Mouse (Mus musculus): ENCODE data around the gene Magi3. TPM values are rescaled to one million over a fixed set of nuclear protein-coding genes. Genes with fewer than 3 reads are reported as not detected.
A peak's percentile ranks its signal among the peaks of the same experiment; 100 is the strongest.

Gene Magi3
- polyA plus RNA-seq, 1 experiment from 2014 or later: 6.6 TPM

DNA sequence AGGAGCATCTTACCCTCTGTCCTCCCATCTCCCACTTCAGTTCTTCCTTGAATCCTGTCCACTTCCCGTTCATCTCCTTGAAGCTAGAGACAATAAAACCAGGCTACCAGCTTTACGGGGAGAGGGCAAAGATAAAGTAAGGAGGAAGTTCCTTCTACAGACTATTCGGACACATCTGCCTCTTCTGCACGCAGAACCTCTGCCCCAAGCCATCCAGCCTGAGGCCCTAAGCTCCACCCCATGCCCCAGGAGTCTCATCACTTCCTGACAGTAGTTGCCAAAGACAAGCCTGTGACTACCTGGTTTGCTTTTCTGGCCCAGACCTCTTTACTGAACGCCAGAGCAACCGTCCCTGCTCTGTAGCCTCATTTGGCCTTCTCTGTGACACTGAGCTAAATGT lies 23.8 kb upstream of the Magi3 start:
- no peak overlapping the region for H3K4me2 ChIP-seq (ENCODE audit: low read depth, low read length)
- no peak overlapping the region for H3K9ac ChIP-seq (ENCODE audit: low read depth, low read length)
- no peaks in the 10 kb centered on the region for H3K27me3 ChIP-seq (replicated peaks; ENCODE audit: control insufficient read depth, insufficient read depth, low read length)
- no peaks in the 10 kb centered on the region for H3K9me3 ChIP-seq (ENCODE audit: control insufficient read depth, low read length)
- no peak overlapping the region for H3K4me3 ChIP-seq (ENCODE audit: low read length)
- WGBS: 68% methylated on average over 6 of the region's 6 CpGs
- H3K36me3 ChIP-seq (ENCODE audit: control insufficient read depth, insufficient read depth, low read length): no peaks in the 10 kb centered on the region
- ATAC-seq: peak; percentile 80
- peak overlapping the region; percentile 61 for H3K27ac ChIP-seq (ENCODE audit: low read length)
- H3K4me1 ChIP-seq (ENCODE audit: control insufficient read depth, insufficient read depth, low read length): no peaks in the 10 kb centered on the region

GRCm38 (mm10) chr3:104239785-104240184 lies 19.6 kb upstream of the Magi3 start:
- Histone ChIP-seq H3K4me3 (ENCODE audit: low read length) (no peak overlapping the region), H3K36me3 (ENCODE audit: control insufficient read depth, insufficient read depth, low read length) (no peaks in the 10 kb centered on the region), H3K4me2 (ENCODE audit: low read depth, low read length) (no peak overlapping the region), H3K9me3 (ENCODE audit: control insufficient read depth, low read length) (peaks cover 3% of the 10 kb centered on the region; the same call in 1 of the 2 replicates), H3K4me1 (ENCODE audit: control insufficient read depth, insufficient read depth, low read length) (0 out of 2 replicates have a peak, but pooled peaks cover 4% of the 10 kb centered on the region), H3K27ac (ENCODE audit: low read length) (no peak overlapping the region), H3K9ac (ENCODE audit: low read depth, low read length) (no peak overlapping the region), H3K27me3 (replicated peaks; ENCODE audit: control insufficient read depth, insufficient read depth, low read length) (no peaks in the 10 kb centered on the region)
- WGBS: 90% methylated on average over 2 of the region's 2 CpGs
- no peak for ATAC-seq

DNA sequence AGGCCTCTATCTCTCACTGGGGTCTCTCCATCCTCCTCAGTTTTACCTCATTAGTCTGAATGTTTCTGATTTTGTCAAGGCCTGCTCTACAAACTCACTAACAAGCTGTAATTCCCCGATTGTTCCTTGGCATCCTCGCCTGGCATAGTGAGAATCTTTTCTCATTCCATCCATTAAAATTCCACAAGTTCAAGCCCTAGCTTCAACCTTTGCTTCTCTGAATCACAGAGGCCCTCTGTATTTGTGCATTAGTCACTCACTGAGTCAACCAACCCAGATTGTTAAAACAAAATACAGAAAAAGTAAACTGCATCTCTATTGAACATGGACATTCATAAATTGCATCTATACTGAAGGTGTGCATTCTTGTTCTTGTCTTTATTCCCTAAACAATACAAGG lies 19.2 kb upstream of the Magi3 start:
- WGBS: 76% methylated on average over 2 of the region's 2 CpGs
- no peak for ATAC-seq

GRCm38 (mm10) chr3:104237846-104238440 lies 17.8 kb upstream of the Magi3 start:
- H3K4me3 ChIP-seq (ENCODE audit: low read length): no peak overlapping the region
- peaks cover 3% of the 10 kb centered on the region; the same call in 1 of the 2 replicates for H3K9me3 ChIP-seq (ENCODE audit: control insufficient read depth, low read length)
- H3K36me3 ChIP-seq (ENCODE audit: control insufficient read depth, insufficient read depth, low read length): no peaks in the 10 kb centered on the region
- ATAC-seq: no peak
- H3K9ac ChIP-seq (ENCODE audit: low read depth, low read length): no peak overlapping the region
- no peak overlapping the region for H3K27ac ChIP-seq (ENCODE audit: low read length)
- peaks cover 8% of the 10 kb centered on the region for H3K4me1 ChIP-seq (ENCODE audit: control insufficient read depth, insufficient read depth, low read length)
- H3K27me3 ChIP-seq (replicated peaks; ENCODE audit: control insufficient read depth, insufficient read depth, low read length): no peaks in the 10 kb centered on the region
- no peak overlapping the region for H3K4me2 ChIP-seq (ENCODE audit: low read depth, low read length)
- 50% methylated on average over 10 of the region's 10 CpGs for WGBS

More for the DNA sequence above, 19.2 kb upstream of the Magi3 start:
- Histone ChIP-seq H3K9me3 (ENCODE audit: control insufficient read depth, low read length) (peaks cover 3% of the 10 kb centered on the region; the same call in 1 of the 2 replicates), H3K9ac (ENCODE audit: low read depth, low read length) (no peak overlapping the region), H3K27ac (ENCODE audit: low read length) (no peak overlapping the region), H3K4me2 (ENCODE audit: low read depth, low read length) (no peak overlapping the region), H3K4me1 (ENCODE audit: control insufficient read depth, insufficient read depth, low read length) (0 out of 2 replicates have a peak, but pooled peaks cover 4% of the 10 kb centered on the region), H3K27me3 (replicated peaks; ENCODE audit: control insufficient read depth, insufficient read depth, low read length) (no peaks in the 10 kb centered on the region), H3K4me3 (ENCODE audit: low read length) (no peak overlapping the region), H3K36me3 (ENCODE audit: control insufficient read depth, insufficient read depth, low read length) (no peaks in the 10 kb centered on the region)

- Histone ChIP-seq H3K9me3 (ENCODE audit: control insufficient read depth, low read length) (peaks cover 3% of the 10 kb centered on the region; the same call in 1 of the 2 replicates), H3K4me1 (ENCODE audit: control insufficient read depth, insufficient read depth, low read length) (peaks cover 8% of the 10 kb centered on the region), H3K27ac (ENCODE audit: low read length) (no peak overlapping the region), H3K4me3 (ENCODE audit: low read length) (no peak overlapping the region), H3K36me3 (ENCODE audit: control insufficient read depth, insufficient read depth, low read length) (no peaks in the 10 kb centered on the region), H3K4me2 (ENCODE audit: low read depth, low read length) (no peak overlapping the region), H3K27me3 (replicated peaks; ENCODE audit: control insufficient read depth, insufficient read depth, low read length) (no peaks in the 10 kb centered on the region), H3K9ac (ENCODE audit: low read depth, low read length) (no peak overlapping the region)
- no peak for ATAC-seq
- 86% methylated on average over 2 of the region's 2 CpGs for WGBS
These were observed 15.9 kb upstream of the Magi3 start for GRCm38 (mm10) chr3:104236029-104236428.

GRCm38 (mm10) chr3:104235099-104235498 lies 14.9 kb upstream of the Magi3 start:
- WGBS: 95% methylated on average over 5 of the region's 5 CpGs
- H3K4me1 ChIP-seq (ENCODE audit: control insufficient read depth, insufficient read depth, low read length): peaks cover 8% of the 10 kb centered on the region
- H3K4me2 ChIP-seq (ENCODE audit: low read depth, low read length): no peak overlapping the region
- no peaks in the 10 kb centered on the region for H3K27me3 ChIP-seq (replicated peaks; ENCODE audit: control insufficient read depth, insufficient read depth, low read length)
- H3K36me3 ChIP-seq (ENCODE audit: control insufficient read depth, insufficient read depth, low read length): no peaks in the 10 kb centered on the region
- peaks cover 3% of the 10 kb centered on the region; the same call in 1 of the 2 replicates for H3K9me3 ChIP-seq (ENCODE audit: control insufficient read depth, low read length)
- no peak overlapping the region for H3K9ac ChIP-seq (ENCODE audit: low read depth, low read length)
- no peak overlapping the region for H3K27ac ChIP-seq (ENCODE audit: low read length)
- H3K4me3 ChIP-seq (ENCODE audit: low read length): no peak overlapping the region
- no peak for ATAC-seq

DNA sequence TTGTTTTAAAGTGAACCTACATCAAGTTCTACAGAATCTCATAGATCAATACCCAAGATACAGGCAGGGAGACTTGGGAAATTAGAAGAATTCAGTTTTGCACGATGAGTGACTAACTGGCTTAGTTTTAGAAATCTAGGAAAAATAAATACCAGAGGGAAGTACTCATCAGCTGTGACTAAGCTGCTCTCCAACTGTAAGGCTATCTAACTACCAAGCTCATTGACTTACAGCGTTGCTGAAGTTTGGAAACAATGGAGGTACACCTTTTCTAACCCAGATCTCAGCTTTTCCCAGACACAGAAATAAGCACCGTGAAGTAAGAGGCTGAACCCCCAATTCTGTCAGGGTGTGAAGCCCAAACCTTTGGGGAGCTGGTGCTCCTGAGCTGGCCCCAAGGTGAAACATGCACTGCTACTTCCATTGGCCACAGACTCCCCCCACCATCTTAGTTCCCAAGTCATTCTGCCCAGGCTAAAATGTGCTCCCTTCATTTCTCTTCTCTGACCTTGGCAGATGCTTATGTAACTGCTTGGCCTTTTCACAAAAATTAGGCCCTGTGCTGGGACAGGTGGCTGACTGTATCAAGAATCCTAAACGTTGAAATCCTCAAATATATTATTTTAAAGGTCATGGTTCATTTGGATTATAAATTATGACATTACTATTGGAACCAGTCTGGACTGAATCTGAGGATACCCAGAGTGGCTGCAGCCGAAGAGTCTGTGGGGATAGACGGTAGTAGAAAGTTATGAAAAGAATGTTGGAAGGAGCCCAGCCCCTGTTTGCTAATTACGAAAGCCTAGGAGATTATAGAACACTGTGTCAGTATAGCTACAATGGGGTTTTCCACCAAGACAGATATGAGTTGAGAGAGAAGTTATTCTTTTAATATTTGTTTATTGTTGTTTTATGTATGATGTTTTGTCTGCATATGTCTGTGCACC lies 13.5 kb upstream of the Magi3 start:
- 48% methylated on average over 7 of the region's 7 CpGs for WGBS
- ATAC-seq: no peak
- no peak overlapping the region for H3K4me3 ChIP-seq (ENCODE audit: low read length)
- H3K4me2 ChIP-seq (ENCODE audit: low read depth, low read length): no peak overlapping the region
- no peak overlapping the region for H3K27ac ChIP-seq (ENCODE audit: low read length)
- H3K36me3 ChIP-seq (ENCODE audit: control insufficient read depth, insufficient read depth, low read length): no peaks in the 10 kb centered on the region
- no peak overlapping the region for H3K9ac ChIP-seq (ENCODE audit: low read depth, low read length)
- H3K9me3 ChIP-seq (ENCODE audit: control insufficient read depth, low read length): peaks cover 2% of the 10 kb centered on the region; the same call in 1 of the 2 replicates
- no peaks in the 10 kb centered on the region for H3K27me3 ChIP-seq (replicated peaks; ENCODE audit: control insufficient read depth, insufficient read depth, low read length)
- H3K4me1 ChIP-seq (ENCODE audit: control insufficient read depth, insufficient read depth, low read length): peaks cover 8% of the 10 kb centered on the region

GRCm38 (mm10) chr3:104227438-104228111 lies 7.4 kb upstream of the Magi3 start:
- H3K9ac ChIP-seq (ENCODE audit: low read depth, low read length): peak overlapping the region; percentile 56
- H3K4me1 ChIP-seq (ENCODE audit: control insufficient read depth, insufficient read depth, low read length): peaks cover 10% of the 10 kb centered on the region
- peak overlapping the region; percentile 39; the same call in 1 of the 2 replicates for H3K4me2 ChIP-seq (ENCODE audit: low read depth, low read length)
- no peaks in the 10 kb centered on the region for H3K36me3 ChIP-seq (ENCODE audit: control insufficient read depth, insufficient read depth, low read length)
- H3K4me3 ChIP-seq (ENCODE audit: low read length): peak overlapping the region; percentile 41
- H3K27me3 ChIP-seq (replicated peaks; ENCODE audit: control insufficient read depth, insufficient read depth, low read length): no peaks in the 10 kb centered on the region
- ATAC-seq: peak; percentile 99
- no peaks in the 10 kb centered on the region for H3K9me3 ChIP-seq (ENCODE audit: control insufficient read depth, low read length)
- peak overlapping the region; percentile 94 for H3K27ac ChIP-seq (ENCODE audit: low read length)
- WGBS: 20% methylated on average over 5 of the region's 5 CpGs

DNA sequence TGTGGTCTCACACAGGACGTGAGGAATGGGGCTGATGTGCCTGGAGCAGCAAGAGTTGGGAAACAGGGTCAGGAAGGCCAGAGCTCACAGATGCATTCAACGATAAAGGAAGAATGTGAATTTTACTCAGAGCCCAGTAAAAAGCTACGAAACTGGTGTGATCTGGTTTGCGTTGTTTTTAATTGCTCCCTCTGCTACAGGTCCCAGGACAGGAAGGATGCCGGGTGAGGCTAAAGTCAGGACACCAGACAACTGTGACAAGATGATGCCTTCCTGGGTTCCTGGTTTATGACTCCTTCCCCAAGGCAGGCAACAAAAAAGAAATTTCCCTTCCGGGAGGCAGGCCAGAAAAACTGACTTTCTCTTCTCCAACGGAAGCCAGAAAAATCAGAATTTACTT lies 6.6 kb upstream of the Magi3 start:
- Histone ChIP-seq H3K4me3 (ENCODE audit: low read length) (no peak overlapping the region), H3K4me2 (ENCODE audit: low read depth, low read length) (peak overlapping the region; percentile 35), H3K9me3 (ENCODE audit: control insufficient read depth, low read length) (no peaks in the 10 kb centered on the region), H3K27me3 (replicated peaks; ENCODE audit: control insufficient read depth, insufficient read depth, low read length) (no peaks in the 10 kb centered on the region), H3K27ac (ENCODE audit: low read length) (peak overlapping the region; percentile 93), H3K4me1 (ENCODE audit: control insufficient read depth, insufficient read depth, low read length) (peaks cover 12% of the 10 kb centered on the region), H3K9ac (ENCODE audit: low read depth, low read length) (peak overlapping the region; percentile 37; the same call in 1 of the 2 replicates), H3K36me3 (ENCODE audit: control insufficient read depth, insufficient read depth, low read length) (no peaks in the 10 kb centered on the region)
- WGBS: 21% methylated on average over 7 of the region's 7 CpGs
- ATAC-seq: no peak

All from intestine, embryonic 16.5 days (tissue).